Mouse (Mus musculus) liver, postnatal 0 days (tissue): Measurements from ENCODE around the gene Hal. TPM values are rescaled to one million over a fixed set of nuclear protein-coding genes. Genes with fewer than 3 reads are reported as not detected.
"Not testable (repeated sequence)": the region's sequence is repeated elsewhere in the genome, so short reads cannot be mapped to it uniquely, and the experiment has no call there.

ENCODE experiments used
- ATAC-seq: fragments of 200-750 bp; cut with Nextera tagmentation; 2 replicates; pipeline ENCODE4 v1.8.0; 2017; ENCODE audit warnings: mild to moderate bottlenecking, moderate library complexity
- DNase-seq: peaks from one replicate; pipeline ENCODE4 v3.0.0-alpha.2; 2016
- H3K27ac ChIP-seq: fragments of 300-500 bp; sonication (generic); 2 replicates; pipeline ENCODE4 v1.5.1; 2014; ENCODE audit warnings: antibody characterized with exemption, moderate library complexity, mild to moderate bottlenecking, low read depth
- H3K27me3 ChIP-seq: fragments of 300-500 bp; sonication (generic); 2 replicates; pipeline ENCODE4 v1.6.1; 2014; ENCODE audit warnings: low read length, control low read depth, mixed read lengths; ENCODE audit not compliant: insufficient read depth
- H3K36me3 ChIP-seq: fragments of 300-500 bp; sonication (generic); replicated peaks from 2 replicates; pipeline ENCODE4 v1.6.1; 2014; ENCODE audit warnings: mild to moderate bottlenecking, control low read depth, low read length, moderate library complexity, mixed read lengths; ENCODE audit not compliant: insufficient read depth
- H3K4me1 ChIP-seq: fragments of 300-500 bp; sonication (generic); 2 replicates; pipeline ENCODE4 v1.6.1; 2014; ENCODE audit warnings: antibody characterized with exemption, mild to moderate bottlenecking, control low read depth; ENCODE audit not compliant: insufficient read depth
- H3K4me2 ChIP-seq: fragments of 300-500 bp; sonication (generic); 2 replicates; pipeline ENCODE4 v1.6.1; 2014; ENCODE audit warnings: low read depth, mild to moderate bottlenecking, low read length, moderate library complexity, mixed read lengths
- H3K4me3 ChIP-seq: fragments of 300-500 bp; sonication (generic); 2 replicates; pipeline ENCODE4 v1.5.1; 2014; ENCODE audit warnings: low read depth, low read length
- H3K9ac ChIP-seq: fragments of 300-500 bp; sonication (generic); replicated peaks from 2 replicates; pipeline ENCODE4 v1.6.1; 2014; ENCODE audit warnings: mild to moderate bottlenecking, moderate library complexity
- H3K9me3 ChIP-seq: fragments of 300-500 bp; sonication (generic); 2 replicates; pipeline ENCODE4 v1.6.1; 2016; ENCODE audit warnings: mild to moderate bottlenecking, control low read depth, low read length, mixed read lengths
- CTCF ChIP-seq: sonication (generic); IDR thresholded peaks from 2 replicates; pipeline ENCODE4 v1.5.1; 2016; ENCODE audit warnings: antibody characterized with exemption, low read depth
- EP300 ChIP-seq: IDR thresholded peaks from 2 replicates; pipeline ENCODE4 v1.6.1; 2016; ENCODE audit warnings: antibody characterized with exemption, low read depth, mild to moderate bottlenecking
- WGBS: fragments of 180-500 bp; shearing (Covaris S2); extraction: QIAGEN DNeasy Blood & Tissue Kit; methylation state at CpG from one replicate; pipeline ENCODE4 v1.1.7; 2014; ENCODE audit not compliant: insufficient replicate concordance; 5-methylcytosine and 5-hydroxymethylcytosine counted together
- polyA plus RNA-seq: library from polyadenylated mRNA; unstranded; fragments of >200 nt; fragmentation: Nextera tagmentation; extraction: Ambion mirVana; gene quantifications from 2 replicates; pipeline ENCODE4 v1.2.1, GENCODE M21; 2015

Gene Hal
- polyA plus RNA-seq, 1 experiment from 2014 or later: 30.0 TPM

GRCm38 (mm10) chr10:93547741-93548270, 59.2 kb downstream of the Hal start:
- no peak overlapping the region for H3K4me3 ChIP-seq
- no peak for ATAC-seq
- H3K27ac ChIP-seq: no peak overlapping the region
- no peak overlapping the region for H3K9ac ChIP-seq
- no peaks in the 10 kb centered on the region for H3K4me1 ChIP-seq
- H3K36me3 ChIP-seq: no peaks in the 10 kb centered on the region
- H3K4me2 ChIP-seq: no peak overlapping the region
- TF ChIP-seq CTCF: no peak
- TF ChIP-seq EP300: no peak
- DNase-seq: no peak
- H3K9me3 ChIP-seq: no peaks in the 10 kb centered on the region
- 95% methylated on average over 4 of the region's 4 CpGs for WGBS
- no peaks in the 10 kb centered on the region for H3K27me3 ChIP-seq

- no peak overlapping the region for H3K4me3 ChIP-seq
- no peak overlapping the region for H3K9ac ChIP-seq
- TF ChIP-seq CTCF: peak; percentile 94
- no peak for TF ChIP-seq EP300
- H3K4me1 ChIP-seq: no peaks in the 10 kb centered on the region
- peak; percentile 72 for ATAC-seq
- no peaks in the 10 kb centered on the region for H3K36me3 ChIP-seq
- WGBS: 7% methylated on average over 7 of the region's 7 CpGs
- H3K27ac ChIP-seq: no peak overlapping the region
- no peak overlapping the region for H3K4me2 ChIP-seq
- H3K9me3 ChIP-seq: no peaks in the 10 kb centered on the region
- peak; percentile 82 for DNase-seq
- no peaks in the 10 kb centered on the region for H3K27me3 ChIP-seq
Measured at GRCm38 (mm10) chr10:93548991-93549390, 60.4 kb downstream of the Hal start.

GRCm38 (mm10) chr10:93549821-93550220, 61.3 kb downstream of the Hal start:
- 68% methylated on average over 10 of the region's 10 CpGs for WGBS
- no peaks in the 10 kb centered on the region for H3K36me3 ChIP-seq
- DNase-seq (no peak), ATAC-seq (no peak)
- no peak for TF ChIP-seq EP300
- TF ChIP-seq CTCF: no peak
- H3K9me3 ChIP-seq: no peaks in the 10 kb centered on the region
- no peak overlapping the region for H3K9ac ChIP-seq
- H3K4me2 ChIP-seq: no peak overlapping the region
- no peaks in the 10 kb centered on the region for H3K4me1 ChIP-seq
- H3K27ac ChIP-seq: no peak overlapping the region
- H3K27me3 ChIP-seq: no peaks in the 10 kb centered on the region
- no peak overlapping the region for H3K4me3 ChIP-seq

- Histone ChIP-seq H3K36me3 (no peaks in the 10 kb centered on the region), H3K4me1 (no peaks in the 10 kb centered on the region), H3K9ac (no peak overlapping the region), H3K4me2 (no peak overlapping the region), H3K27me3 (no peaks in the 10 kb centered on the region), H3K9me3 (no peaks in the 10 kb centered on the region), H3K4me3 (no peak overlapping the region), H3K27ac (no peak overlapping the region)
- 64% methylated on average over 8 of the region's 8 CpGs for WGBS
- ATAC-seq (no peak), DNase-seq (no peak)
- TF ChIP-seq CTCF: no peak
- no peak for TF ChIP-seq EP300
Measured at GRCm38 (mm10) chr10:93552596-93552995, 64.0 kb downstream of the Hal start.

GRCm38 (mm10) chr10:93557971-93558370, 69.4 kb downstream of the Hal start:
- not testable (repeated sequence) for H3K4me2 ChIP-seq, H3K9me3 ChIP-seq, ATAC-seq, H3K27me3 ChIP-seq, DNase-seq, H3K4me3 ChIP-seq, H3K36me3 ChIP-seq, H3K9ac ChIP-seq, H3K27ac ChIP-seq, H3K4me1 ChIP-seq
- WGBS: 48% methylated on average over 2 of the region's 2 CpGs

GRCm38 (mm10) chr10:93559786-93560185, 71.2 kb downstream of the Hal start:
- Histone ChIP-seq H3K4me2 (no peak overlapping the region), H3K36me3 (no peaks in the 10 kb centered on the region), H3K4me3 (no peak overlapping the region), H3K4me1 (no peaks in the 10 kb centered on the region), H3K9me3 (no peaks in the 10 kb centered on the region), H3K27me3 (no peaks in the 10 kb centered on the region), H3K9ac (no peak overlapping the region), H3K27ac (no peak overlapping the region)
- peak; percentile 80 for ATAC-seq
- TF ChIP-seq CTCF (no peak), EP300 (no peak)
- peak; percentile 42 for DNase-seq
- 59% methylated on average over 9 of the region's 9 CpGs for WGBS
